Mouse (Mus musculus): ENCODE results near the gene Lrrc32. TPM values are rescaled to one million over a fixed set of nuclear protein-coding genes. Genes with fewer than 3 reads are reported as not detected.
A peak's percentile ranks its signal among the peaks of the same experiment; 100 is the strongest.

Lrrc32 gene
- polyA plus RNA-seq, 1 experiment: 17.7 TPM

- Histone ChIP-seq H3K27me3 (ENCODE audit: control insufficient read depth, insufficient read depth, low read length) (no peaks in the 10 kb centered on the region), H3K27ac (ENCODE audit: insufficient read depth, low read depth, low read length) (peak overlapping the region; percentile 61), H3K36me3 (ENCODE audit: control insufficient read depth, insufficient read depth, low read length) (no peaks in the 10 kb centered on the region), H3K4me1 (ENCODE audit: control insufficient read depth, insufficient read depth, insufficient read length, low read length) (peaks cover 34% of the 10 kb centered on the region), H3K4me3 (ENCODE audit: low read depth, low read length) (no peak overlapping the region)
- no peak for TF ChIP-seq CTCF (IDR thresholded peaks at IDR 0.05; ENCODE audit: extremely low read depth, insufficient read length, insufficient replicate concordance, low read depth, low read length)
- no peak for TF ChIP-seq POLR2A (IDR thresholded peaks at IDR 0.05; ENCODE audit: low read depth, low read length)
- 55% methylated on average over 6 of the region's 6 CpGs for WGBS
Measured at GRCm38 (mm10) chr7:98524869-98525699, 36.0 kb downstream of the Lrrc32 start.

- no peaks in the 10 kb centered on the region for H3K27me3 ChIP-seq (ENCODE audit: control insufficient read depth, insufficient read depth, low read length)
- TF ChIP-seq CTCF (IDR thresholded peaks at IDR 0.05; ENCODE audit: extremely low read depth, insufficient read length, insufficient replicate concordance, low read depth, low read length) (no peak), POLR2A (IDR thresholded peaks at IDR 0.05; ENCODE audit: low read depth, low read length) (no peak)
- no peaks in the 10 kb centered on the region for H3K36me3 ChIP-seq (ENCODE audit: control insufficient read depth, insufficient read depth, low read length)
- peaks cover 38% of the 10 kb centered on the region for H3K4me1 ChIP-seq (ENCODE audit: control insufficient read depth, insufficient read depth, insufficient read length, low read length)
- H3K27ac ChIP-seq (ENCODE audit: insufficient read depth, low read depth, low read length): no peak overlapping the region
- no peak overlapping the region for H3K4me3 ChIP-seq (ENCODE audit: low read depth, low read length)
- WGBS: 96% methylated on average over 3 of the region's 3 CpGs
Measured at GRCm38 (mm10) chr7:98527085-98527484, 38.0 kb downstream of the Lrrc32 start.

- TF ChIP-seq CTCF (IDR thresholded peaks at IDR 0.05; ENCODE audit: extremely low read depth, insufficient read length, insufficient replicate concordance, low read depth, low read length) (no peak), POLR2A (IDR thresholded peaks at IDR 0.05; ENCODE audit: low read depth, low read length) (no peak)
- Histone ChIP-seq H3K4me3 (ENCODE audit: low read depth, low read length) (no peak overlapping the region), H3K36me3 (ENCODE audit: control insufficient read depth, insufficient read depth, low read length) (no peaks in the 10 kb centered on the region), H3K27ac (ENCODE audit: insufficient read depth, low read depth, low read length) (no peak overlapping the region), H3K27me3 (ENCODE audit: control insufficient read depth, insufficient read depth, low read length) (no peaks in the 10 kb centered on the region), H3K4me1 (ENCODE audit: control insufficient read depth, insufficient read depth, insufficient read length, low read length) (peaks cover 7% of the 10 kb centered on the region; the same call in 1 of the 2 replicates)
- WGBS: 52% methylated on average over 7 of the region's 7 CpGs
Measured at GRCm38 (mm10) chr7:98531612-98532011, 42.5 kb downstream of the Lrrc32 start.

- Histone ChIP-seq H3K4me3 (ENCODE audit: low read depth, low read length) (no peak overlapping the region), H3K27me3 (ENCODE audit: control insufficient read depth, insufficient read depth, low read length) (no peaks in the 10 kb centered on the region), H3K27ac (ENCODE audit: insufficient read depth, low read depth, low read length) (no peak overlapping the region), H3K4me1 (ENCODE audit: control insufficient read depth, insufficient read depth, insufficient read length, low read length) (peaks cover 8% of the 10 kb centered on the region; the same call in 1 of the 2 replicates), H3K36me3 (ENCODE audit: control insufficient read depth, insufficient read depth, low read length) (no peaks in the 10 kb centered on the region)
- TF ChIP-seq CTCF (IDR thresholded peaks at IDR 0.05; ENCODE audit: extremely low read depth, insufficient read length, insufficient replicate concordance, low read depth, low read length): no peak
- no peak for TF ChIP-seq POLR2A (IDR thresholded peaks at IDR 0.05; ENCODE audit: low read depth, low read length)
- 95% methylated on average over 4 of the region's 4 CpGs for WGBS
Measured at GRCm38 (mm10) chr7:98532981-98533380, 43.9 kb downstream of the Lrrc32 start.

GRCm38 (mm10) chr7:98534432-98534855, 45.4 kb downstream of the Lrrc32 start:
- H3K4me3 ChIP-seq (ENCODE audit: low read depth, low read length): no peak overlapping the region
- H3K4me1 ChIP-seq (ENCODE audit: control insufficient read depth, insufficient read depth, insufficient read length, low read length): peaks cover 8% of the 10 kb centered on the region; the same call in 1 of the 2 replicates
- no peaks in the 10 kb centered on the region for H3K27me3 ChIP-seq (ENCODE audit: control insufficient read depth, insufficient read depth, low read length)
- TF ChIP-seq CTCF (IDR thresholded peaks at IDR 0.05; ENCODE audit: extremely low read depth, insufficient read length, insufficient replicate concordance, low read depth, low read length) (no peak), POLR2A (IDR thresholded peaks at IDR 0.05; ENCODE audit: low read depth, low read length) (no peak)
- WGBS: 74% methylated on average over 13 of the region's 13 CpGs
- no peak overlapping the region for H3K27ac ChIP-seq (ENCODE audit: insufficient read depth, low read depth, low read length)
- H3K36me3 ChIP-seq (ENCODE audit: control insufficient read depth, insufficient read depth, low read length): no peaks in the 10 kb centered on the region

- Histone ChIP-seq H3K27ac (ENCODE audit: insufficient read depth, low read depth, low read length) (no peak overlapping the region), H3K27me3 (ENCODE audit: control insufficient read depth, insufficient read depth, low read length) (no peaks in the 10 kb centered on the region), H3K4me1 (ENCODE audit: control insufficient read depth, insufficient read depth, insufficient read length, low read length) (peaks cover 8% of the 10 kb centered on the region; the same call in 1 of the 2 replicates), H3K4me3 (ENCODE audit: low read depth, low read length) (no peak overlapping the region), H3K36me3 (ENCODE audit: control insufficient read depth, insufficient read depth, low read length) (no peaks in the 10 kb centered on the region)
- WGBS: 84% methylated on average over 6 of the region's 6 CpGs
- TF ChIP-seq POLR2A (IDR thresholded peaks at IDR 0.05; ENCODE audit: low read depth, low read length) (no peak), CTCF (IDR thresholded peaks at IDR 0.05; ENCODE audit: extremely low read depth, insufficient read length, insufficient replicate concordance, low read depth, low read length) (no peak)
Measured at GRCm38 (mm10) chr7:98535191-98535590, 46.1 kb downstream of the Lrrc32 start.

GRCm38 (mm10) chr7:98535882-98536281, 46.8 kb downstream of the Lrrc32 start:
- 86% methylated on average over 4 of the region's 4 CpGs for WGBS
- TF ChIP-seq POLR2A (IDR thresholded peaks at IDR 0.05; ENCODE audit: low read depth, low read length): no peak
- no peak for TF ChIP-seq CTCF (IDR thresholded peaks at IDR 0.05; ENCODE audit: extremely low read depth, insufficient read length, insufficient replicate concordance, low read depth, low read length)
- H3K27me3 ChIP-seq (ENCODE audit: control insufficient read depth, insufficient read depth, low read length): no peaks in the 10 kb centered on the region
- H3K4me1 ChIP-seq (ENCODE audit: control insufficient read depth, insufficient read depth, insufficient read length, low read length): peaks cover 8% of the 10 kb centered on the region; the same call in 1 of the 2 replicates
- H3K36me3 ChIP-seq (ENCODE audit: control insufficient read depth, insufficient read depth, low read length): no peaks in the 10 kb centered on the region
- H3K4me3 ChIP-seq (ENCODE audit: low read depth, low read length): no peak overlapping the region
- no peak overlapping the region for H3K27ac ChIP-seq (ENCODE audit: insufficient read depth, low read depth, low read length)
